Mouse (Mus musculus): ENCODE measurements around the gene Ppp4r3b. TPM values are rescaled to one million over a fixed set of nuclear protein-coding genes. Genes with fewer than 3 reads are reported as not detected.

Gene Ppp4r3b
- total RNA-seq, 2 experiments from 2014 or later = 77.2 to 85.9 TPM

- no peak for DNase-seq
Measured at GRCm38 (mm10) chr11:29238047-29238446, 65.4 kb downstream of the Ppp4r3b start.

- DNase-seq = peak; percentile 27
Measured at GRCm38 (mm10) chr11:29238551-29238950, 65.9 kb downstream of the Ppp4r3b start.

- DNase-seq = no peak
Measured at GRCm38 (mm10) chr11:29239353-29239752, 66.7 kb downstream of the Ppp4r3b start.

- no peak for DNase-seq
Measured at GRCm38 (mm10) chr11:29241961-29242360, 69.3 kb downstream of the Ppp4r3b start.

- DNase-seq = no peak
Measured at GRCm38 (mm10) chr11:29245988-29246387, 73.3 kb downstream of the Ppp4r3b start.

GRCm38 (mm10) chr11:29246883-29247650, 74.4 kb downstream of the Ppp4r3b start, which contains the start of gene Cfap36:
Gene Cfap36 (minus strand): TSS chr11:29247409.
- peak; percentile 93 for DNase-seq

- DNase-seq = no peak
Measured at GRCm38 (mm10) chr11:29247725-29248124, 75.0 kb downstream of the Ppp4r3b start.

- DNase-seq = no peak
Measured at GRCm38 (mm10) chr11:29248386-29248785, 75.7 kb downstream of the Ppp4r3b start.

- no peak for DNase-seq
Measured at GRCm38 (mm10) chr11:29254643-29255042, 82.0 kb downstream of the Ppp4r3b start.

- DNase-seq = peak; percentile 71
Measured at GRCm38 (mm10) chr11:29267824-29268223, 95.1 kb downstream of the Ppp4r3b start.

Other genes starting within 250 kb of the Ppp4r3b start
- gene Pnpt1, start 42.1 kb upstream of the Ppp4r3b start, total RNA-seq (2021) = 10 to 100 TPM; 43.3 to 51.5 TPM
- 10 to 100 TPM; 36.6 to 36.9 TPM for gene Cfap36, start 74.5 kb downstream of the Ppp4r3b start, total RNA-seq (2021)
- 10 to 100 TPM; 18.9 to 26.0 TPM for gene Ccdc88a, start 200.8 kb downstream of the Ppp4r3b start, total RNA-seq (2021)

Measured in adrenal gland, postnatal 10 days (tissue).